Mouse (Mus musculus): ENCODE measurements around the gene Fchsd2.
A peak's percentile ranks its signal among the peaks of the same experiment; 100 is the strongest.

The Fchsd2 gene

GRCm38 (mm10) chr7:101216724-101217123 lies 124.1 kb downstream of the Fchsd2 start:
- no peak for DNase-seq

GRCm38 (mm10) chr7:101223501-101223900 lies 130.8 kb downstream of the Fchsd2 start:
- no peak for DNase-seq

- no peak for DNase-seq
Observed at GRCm38 (mm10) chr7:101229336-101229735, 136.7 kb downstream of the Fchsd2 start.

- DNase-seq: no peak
Observed at GRCm38 (mm10) chr7:101231458-101231857, 138.8 kb downstream of the Fchsd2 start.

GRCm38 (mm10) chr7:101232716-101233115 lies 140.1 kb downstream of the Fchsd2 start:
- DNase-seq: no peak

GRCm38 (mm10) chr7:101236712-101237473 lies 144.2 kb downstream of the Fchsd2 start:
- DNase-seq: no peak

GRCm38 (mm10) chr7:101248760-101249159 lies 156.1 kb downstream of the Fchsd2 start:
- no peak for DNase-seq

- DNase-seq: no peak
Observed at GRCm38 (mm10) chr7:101249173-101249572, 156.5 kb downstream of the Fchsd2 start.

GRCm38 (mm10) chr7:101253071-101253470 lies 160.4 kb downstream of the Fchsd2 start:
- DNase-seq: no peak

- peak in 1 of 2 experiments; percentile 24 for DNase-seq
Observed at GRCm38 (mm10) chr7:101258482-101258881, 165.8 kb downstream of the Fchsd2 start.

GRCm38 (mm10) chr7:101261941-101262546 lies 169.4 kb downstream of the Fchsd2 start:
- DNase-seq: no peak

- no peak for DNase-seq
Observed at GRCm38 (mm10) chr7:101263511-101263910, 170.8 kb downstream of the Fchsd2 start.

- no peak for DNase-seq
Observed at GRCm38 (mm10) chr7:101267457-101268259, 175.0 kb downstream of the Fchsd2 start.

GRCm38 (mm10) chr7:101271602-101272001 lies 178.9 kb downstream of the Fchsd2 start:
- DNase-seq: no peak

GRCm38 (mm10) chr7:101272466-101273160 lies 179.9 kb downstream of the Fchsd2 start:
- no peak for DNase-seq

GRCm38 (mm10) chr7:101282721-101283120 lies 190.1 kb downstream of the Fchsd2 start:
- DNase-seq: no peak

GRCm38 (mm10) chr7:101284504-101284903 lies 191.8 kb downstream of the Fchsd2 start:
- no peak for DNase-seq

- no peak for DNase-seq
Observed at GRCm38 (mm10) chr7:101286891-101287290, 194.2 kb downstream of the Fchsd2 start.

GRCm38 (mm10) chr7:101287820-101288219 lies 195.2 kb downstream of the Fchsd2 start:
- DNase-seq: no peak

- peak in 1 of 2 experiments; percentile 46 for DNase-seq
Observed at GRCm38 (mm10) chr7:101288436-101288835, 195.8 kb downstream of the Fchsd2 start.

- DNase-seq: no peak
Observed at GRCm38 (mm10) chr7:101290401-101290800, 197.7 kb downstream of the Fchsd2 start.

GRCm38 (mm10) chr7:101291211-101291610 lies 198.5 kb downstream of the Fchsd2 start:
- no peak for DNase-seq

- no peak for DNase-seq
Observed at GRCm38 (mm10) chr7:101291641-101292040, 199.0 kb downstream of the Fchsd2 start.
